Mouse (Mus musculus): ENCODE results near the gene Phka1. TPM values are rescaled to one million over a fixed set of nuclear protein-coding genes. Genes with fewer than 3 reads are reported as not detected.

Gene Phka1
- polyA plus RNA-seq (2014; fragmentation: Illumina TruSeq; extraction: RNeasy Lipid Tissue Mini Kit (QIAGEN cat#74804); ENCODE audit: low read depth, low replicate concordance) = 10.7 TPM

GRCm38 (mm10) chrX:102643823-102644572 is at the start of gene Phka1:
TSS of gene Phka1 (minus strand) at chrX:102644246.

GRCm38 (mm10) chrX:102686872-102687271 is 42.8 kb upstream of the Phka1 start, which contains the start of gene Gm3880:
TSS of gene Gm3880 (minus strand) at chrX:102686972.

GRCm38 (mm10) chrX:102504644-102505481 is 139.2 kb downstream of the Phka1 start, which contains the start of gene Hdac8:
TSS of gene Hdac8 (minus strand) at chrX:102505359.

Other genes starting within 250 kb of the Phka1 start
- 6.5 TPM for gene Hdac8, start 138.9 kb downstream of the Phka1 start, polyA plus RNA-seq (2014; fragmentation: Illumina TruSeq; extraction: RNeasy Lipid Tissue Mini Kit (QIAGEN cat#74804); ENCODE audit: low read depth, low replicate concordance)
- not detected for gene Gm3880, start 42.7 kb upstream of the Phka1 start, polyA plus RNA-seq (2014; fragmentation: Illumina TruSeq; extraction: RNeasy Lipid Tissue Mini Kit (QIAGEN cat#74804); ENCODE audit: low read depth, low replicate concordance)
- gene Gm9112, start 63.4 kb upstream of the Phka1 start, polyA plus RNA-seq (2014; fragmentation: Illumina TruSeq; extraction: RNeasy Lipid Tissue Mini Kit (QIAGEN cat#74804); ENCODE audit: low read depth, low replicate concordance) = not detected
- not detected for gene Dmrtc1b, start 63.6 kb upstream of the Phka1 start, polyA plus RNA-seq (2014; fragmentation: Illumina TruSeq; extraction: RNeasy Lipid Tissue Mini Kit (QIAGEN cat#74804); ENCODE audit: low read depth, low replicate concordance)
- gene Dmrtc1c1, start 158.7 kb upstream of the Phka1 start, polyA plus RNA-seq (2014; fragmentation: Illumina TruSeq; extraction: RNeasy Lipid Tissue Mini Kit (QIAGEN cat#74804); ENCODE audit: low read depth, low replicate concordance) = not detected
- not detected for gene Dmrtc1c2, start 210.4 kb upstream of the Phka1 start, polyA plus RNA-seq (2014; fragmentation: Illumina TruSeq; extraction: RNeasy Lipid Tissue Mini Kit (QIAGEN cat#74804); ENCODE audit: low read depth, low replicate concordance)
- gene 1700031F05Rik, start 223.7 kb upstream of the Phka1 start, polyA plus RNA-seq (2014; fragmentation: Illumina TruSeq; extraction: RNeasy Lipid Tissue Mini Kit (QIAGEN cat#74804); ENCODE audit: low read depth, low replicate concordance) = not detected